Mouse (Mus musculus): ENCODE measurements around the gene Rmi1. TPM values are rescaled to one million over a fixed set of nuclear protein-coding genes. Genes with fewer than 3 reads are reported as not detected.
"Not testable (repeated sequence)": the region's sequence is repeated elsewhere in the genome, so short reads cannot be mapped to it uniquely, and the experiment has no call there.

The Rmi1 gene
- 27.4 and 31.2 TPM in 2 replicates for polyA plus RNA-seq (2016; fragmentation: Nextera tagmentation; extraction: Ambion mirVana)

DNA sequence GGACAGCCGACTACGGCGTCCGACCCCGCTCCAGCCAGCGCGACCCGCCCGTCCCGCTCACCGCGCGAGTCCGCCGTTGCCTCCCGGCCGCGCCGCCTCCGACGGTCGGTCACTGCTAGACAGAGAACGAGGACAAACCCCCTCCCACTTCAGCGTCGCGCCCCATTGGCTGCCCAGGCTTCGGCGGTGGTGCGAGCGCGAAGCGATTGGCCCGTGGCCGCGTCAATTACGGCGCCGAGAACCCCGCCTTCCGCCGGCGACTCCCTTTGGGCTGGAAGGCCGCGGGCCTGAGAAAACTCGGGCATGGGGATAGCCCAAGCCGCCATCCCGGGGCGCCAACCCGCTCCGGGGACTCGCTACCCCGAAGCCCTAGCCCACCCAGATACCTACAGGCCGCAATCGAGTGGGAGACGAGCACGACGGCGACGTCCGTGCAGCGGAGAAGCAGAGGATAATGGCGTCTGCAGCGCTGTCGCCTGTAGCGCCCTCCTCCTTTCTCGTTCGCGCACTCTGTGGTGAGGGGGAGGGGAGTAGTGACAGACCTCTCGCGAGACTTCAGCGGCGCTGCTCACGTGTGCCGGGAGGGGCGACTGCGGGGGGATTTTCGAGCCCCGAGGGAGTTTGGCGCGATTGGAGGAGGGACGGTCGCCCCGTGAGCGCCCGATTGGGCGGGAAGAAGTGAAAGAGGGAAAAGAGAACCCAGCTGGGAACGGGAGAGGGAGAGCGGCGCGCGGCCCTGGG, at the start of gene Rmi1:
Rmi1 (plus strand) TSS at position 246 of the 741 bp plus-strand sequence.
- Histone ChIP-seq H3K4me1 (peaks cover 19% of the 10 kb centered on the region), H3K27me3 (ENCODE audit: low read depth, poor library complexity, severe bottlenecking) (no peaks in the 10 kb centered on the region), H3K9me3 (replicated peaks) (no peaks in the 10 kb centered on the region), H3K27ac (replicated peaks) (peak within 1 kb of the TSS; percentile 100), H3K36me3 (peaks cover 36% of the 10 kb centered on the region), H3K4me3 (peak within 1 kb of the TSS; percentile 97)
- DNase-seq (ENCODE audit: low spot score), result peak; percentile 98
- WGBS, result under 1% methylated on average over 90 of the region's 91 CpGs

DNA sequence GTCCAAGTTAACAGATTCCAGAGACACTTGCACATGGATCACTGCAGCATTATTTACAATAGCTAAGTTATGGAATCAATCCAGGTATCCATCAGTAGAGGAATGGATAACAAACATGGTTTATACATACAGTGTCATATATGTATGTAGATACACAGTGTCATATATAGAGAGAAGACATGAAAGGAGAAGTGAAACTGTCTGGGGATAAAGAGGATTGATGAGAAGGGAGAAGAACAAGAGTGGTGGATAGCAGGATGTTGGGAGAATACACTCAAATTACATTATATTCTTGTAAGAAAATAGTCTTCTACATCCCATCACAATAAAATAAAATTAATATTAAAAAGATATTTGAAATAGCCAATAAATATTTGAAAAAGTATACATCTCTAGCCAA, 49.1 kb upstream of the Rmi1 start:
- no peaks in the 10 kb centered on the region for H3K9me3 ChIP-seq (replicated peaks)
- H3K27ac ChIP-seq (replicated peaks), result no peak overlapping the region
- H3K4me1 ChIP-seq, result no peaks in the 10 kb centered on the region; the same call in 1 of the 2 replicates

DNA sequence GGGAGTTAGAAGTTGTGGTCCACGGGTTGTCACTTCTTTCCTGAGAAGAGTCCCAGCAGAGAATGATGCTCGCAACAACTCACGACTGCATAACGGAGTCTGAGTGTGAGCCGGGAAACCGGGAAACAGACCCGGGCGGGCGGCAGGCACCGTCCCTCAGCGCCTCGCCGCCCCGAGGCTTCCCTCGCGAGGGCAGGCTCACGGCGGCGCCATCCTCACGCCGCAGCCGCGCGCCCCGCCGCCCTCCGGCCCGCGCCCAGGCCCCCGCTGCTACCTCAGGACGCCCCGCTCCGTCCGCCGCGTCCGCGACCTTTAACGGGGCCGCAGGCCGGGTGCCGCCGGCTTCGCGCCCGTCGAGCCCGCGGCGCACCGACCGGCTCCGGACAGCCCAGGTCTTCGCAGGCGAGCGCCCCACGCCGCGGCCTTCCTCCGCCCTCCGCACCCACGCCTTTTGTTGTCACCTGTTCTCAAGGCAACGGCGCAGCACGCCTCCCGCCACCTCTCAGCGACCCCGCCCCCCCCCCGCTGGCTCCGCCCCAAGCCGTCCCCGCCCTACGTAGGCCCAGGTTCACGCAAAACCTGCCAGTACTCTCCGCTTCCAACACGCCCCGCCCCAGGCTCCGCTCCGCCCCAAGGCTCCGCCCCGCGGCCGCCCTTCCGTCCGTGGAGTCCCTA, 43.3 kb upstream of the Rmi1 start, which contains the start of gene Kif27:
Kif27 (minus strand) TSS at position 494 of the 675 bp plus-strand sequence.
- WGBS, result under 1% methylated on average over 85 of the region's 85 CpGs
- H3K36me3 ChIP-seq, result no peaks in the 10 kb centered on the region
- H3K27ac ChIP-seq (replicated peaks), result peak within 1 kb of the TSS; percentile 82
- peaks cover 13% of the 10 kb centered on the region for H3K4me1 ChIP-seq
- H3K4me3 ChIP-seq, result peak within 1 kb of the TSS; percentile 82
- peaks cover 18% of the 10 kb centered on the region for H3K27me3 ChIP-seq (ENCODE audit: low read depth, poor library complexity, severe bottlenecking)
- no peaks in the 10 kb centered on the region for H3K9me3 ChIP-seq (replicated peaks)
- DNase-seq (ENCODE audit: low spot score), result peak; percentile 87

More for the DNA sequence above, 49.1 kb upstream of the Rmi1 start:
- no peaks in the 10 kb centered on the region for H3K36me3 ChIP-seq
- peaks cover 14% of the 10 kb centered on the region for H3K27me3 ChIP-seq (ENCODE audit: low read depth, poor library complexity, severe bottlenecking)
- no peak for DNase-seq (ENCODE audit: low spot score)
- no peak overlapping the region for H3K4me3 ChIP-seq

DNA sequence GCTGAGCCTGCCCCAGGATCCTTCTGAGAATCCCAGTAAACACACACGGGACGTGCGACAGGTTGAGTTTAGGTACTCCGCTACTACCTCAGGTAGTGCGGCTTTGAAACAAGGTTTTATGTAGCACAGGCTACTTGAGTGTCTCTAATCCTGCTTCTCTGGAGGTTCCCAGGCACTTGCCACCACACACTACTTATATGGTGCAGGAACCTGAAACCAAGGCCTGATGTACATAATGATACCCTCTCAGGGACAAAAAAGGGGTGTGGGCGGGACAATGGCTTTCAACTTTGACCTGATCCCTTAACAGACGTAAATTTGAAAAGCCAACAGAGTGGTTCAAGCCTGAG, 42.8 kb upstream of the Rmi1 start:
- 6% methylated on average over 7 of the region's 7 CpGs for WGBS
- no peak for DNase-seq (ENCODE audit: low spot score)
- Histone ChIP-seq H3K9me3 (replicated peaks) (no peaks in the 10 kb centered on the region), H3K27me3 (ENCODE audit: low read depth, poor library complexity, severe bottlenecking) (peaks cover 18% of the 10 kb centered on the region), H3K4me1 (peaks cover 13% of the 10 kb centered on the region), H3K36me3 (no peaks in the 10 kb centered on the region), H3K27ac (replicated peaks) (peak overlapping the region; percentile 82), H3K4me3 (peak overlapping the region; percentile 82)

DNA sequence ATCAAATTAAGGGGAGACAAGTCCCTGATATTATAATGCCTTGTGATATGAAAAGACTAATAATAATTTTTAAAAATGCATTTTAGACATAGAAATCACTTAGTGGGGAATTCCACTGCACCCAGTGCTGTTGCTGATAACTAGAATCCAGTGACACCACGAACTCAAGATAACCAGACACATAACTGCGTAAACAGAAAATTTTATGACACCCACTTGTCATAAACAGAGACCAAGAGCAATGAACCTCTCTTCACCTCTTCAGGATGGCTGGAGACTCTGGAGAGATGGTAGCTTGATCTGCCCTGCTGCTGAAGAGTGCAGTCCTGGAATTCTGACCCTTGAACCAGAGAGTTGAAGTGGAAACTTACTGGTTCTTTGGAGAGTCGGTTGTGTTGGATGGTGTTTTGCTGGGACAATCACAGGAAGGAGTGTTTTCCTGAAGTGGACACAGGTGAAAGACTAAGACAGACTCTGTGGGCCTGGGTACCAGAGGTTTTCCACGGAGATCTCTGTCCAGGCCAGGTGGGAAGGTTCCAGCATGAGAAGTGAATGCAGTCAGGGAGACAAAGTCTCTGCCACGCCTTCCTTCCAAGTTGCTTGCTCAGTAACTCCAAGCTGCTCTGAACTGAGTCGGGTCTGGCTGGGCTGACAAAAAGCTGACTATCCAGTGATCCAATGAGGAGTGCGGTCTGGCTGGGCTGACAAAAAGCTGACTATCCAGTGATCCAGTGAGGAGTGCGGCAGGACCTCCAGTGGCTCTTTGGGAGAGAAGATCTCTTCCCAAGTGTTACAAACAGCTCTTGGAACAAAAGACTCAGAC, 37.5 kb upstream of the Rmi1 start:
- H3K27me3 ChIP-seq (ENCODE audit: low read depth, poor library complexity, severe bottlenecking), result no peaks in the 10 kb centered on the region
- H3K4me3 ChIP-seq, result no peak overlapping the region
- H3K4me1 ChIP-seq, result no peaks in the 10 kb centered on the region
- WGBS, result 80% methylated on average over 8 of the region's 8 CpGs
- DNase-seq (ENCODE audit: low spot score), result no peak
- no peaks in the 10 kb centered on the region for H3K9me3 ChIP-seq (replicated peaks)
- H3K36me3 ChIP-seq, result no peaks in the 10 kb centered on the region
- no peak overlapping the region for H3K27ac ChIP-seq (replicated peaks)

DNA sequence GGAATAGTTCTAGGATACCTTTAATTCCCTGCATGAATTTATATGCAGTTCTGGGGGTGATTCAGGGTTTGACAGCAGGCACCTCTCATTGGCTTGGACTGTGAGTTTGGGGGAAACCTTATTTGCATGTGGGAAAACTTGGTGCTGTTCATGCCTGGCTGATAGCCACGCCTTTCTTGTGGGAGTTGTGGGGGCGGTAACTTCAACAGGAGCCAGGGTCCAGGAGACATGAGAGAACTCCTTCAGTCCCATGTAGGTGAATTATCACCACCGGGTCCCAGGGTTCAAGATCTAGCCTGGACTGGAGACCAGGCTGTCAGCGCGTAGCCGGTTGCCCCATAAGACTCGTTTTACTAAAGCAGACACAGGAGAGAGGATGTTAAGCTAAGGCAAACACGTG, 36.9 kb upstream of the Rmi1 start:
- H3K9me3 ChIP-seq (replicated peaks); H3K27me3 ChIP-seq (ENCODE audit: low read depth, poor library complexity, severe bottlenecking); H3K4me1 ChIP-seq; H3K27ac ChIP-seq (replicated peaks); H3K4me3 ChIP-seq; H3K36me3 ChIP-seq; DNase-seq (ENCODE audit: low spot score): not testable (repeated sequence)
- WGBS, result 83% methylated on average over 8 of the region's 8 CpGs

DNA sequence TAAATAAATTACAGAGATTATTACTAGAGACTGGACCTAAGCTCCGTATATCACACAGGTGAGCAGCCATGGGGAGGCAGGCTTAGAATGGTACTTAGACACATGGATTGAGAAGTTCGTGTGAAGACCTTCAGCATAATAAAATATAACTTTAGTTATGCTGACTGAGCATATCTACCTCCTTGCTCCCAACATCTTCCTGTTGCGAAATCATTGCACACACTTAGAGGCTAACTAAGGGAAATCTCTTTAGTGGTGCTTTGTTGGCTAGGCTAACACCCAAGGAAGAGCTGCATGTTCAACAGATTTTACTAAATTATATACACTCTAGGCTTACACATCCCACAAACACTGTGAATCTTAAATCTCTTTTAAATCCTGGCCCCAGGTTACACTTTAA, 35.7 kb upstream of the Rmi1 start:
- Histone ChIP-seq H3K27me3 (ENCODE audit: low read depth, poor library complexity, severe bottlenecking) (no peaks in the 10 kb centered on the region), H3K27ac (replicated peaks) (no peak overlapping the region), H3K4me1 (no peaks in the 10 kb centered on the region), H3K36me3 (no peaks in the 10 kb centered on the region), H3K4me3 (no peak overlapping the region), H3K9me3 (replicated peaks) (no peaks in the 10 kb centered on the region)
- 86% methylated on average over 3 of the region's 3 CpGs for WGBS
- DNase-seq (ENCODE audit: low spot score), result no peak

DNA sequence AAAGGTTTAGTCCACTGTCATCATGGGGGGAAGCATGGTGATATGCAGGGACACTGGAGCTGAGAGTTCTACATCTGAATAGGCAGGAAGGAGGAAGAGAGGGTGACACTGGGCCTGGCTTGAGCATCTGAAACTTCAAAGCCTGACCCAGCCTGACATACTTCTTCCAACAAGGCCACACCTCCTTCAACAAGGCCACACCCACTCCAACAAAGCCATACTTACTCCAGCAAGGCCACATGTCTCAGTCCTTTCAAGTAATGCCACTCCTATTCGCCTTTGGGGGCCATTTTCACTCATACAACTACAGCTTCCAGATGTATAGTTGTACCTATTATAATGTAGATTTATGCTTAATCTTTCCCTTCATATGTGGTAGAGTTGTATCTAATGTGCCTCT, 34.4 kb upstream of the Rmi1 start:
- H3K9me3 ChIP-seq (replicated peaks), result no peaks in the 10 kb centered on the region
- H3K4me3 ChIP-seq, result no peak overlapping the region
- no peak for DNase-seq (ENCODE audit: low spot score)
- H3K36me3 ChIP-seq, result no peaks in the 10 kb centered on the region
- no peaks in the 10 kb centered on the region for H3K4me1 ChIP-seq
- no peaks in the 10 kb centered on the region for H3K27me3 ChIP-seq (ENCODE audit: low read depth, poor library complexity, severe bottlenecking)
- 74% methylated on average over 1 of the region's 1 CpGs for WGBS
- H3K27ac ChIP-seq (replicated peaks), result no peak overlapping the region

DNA sequence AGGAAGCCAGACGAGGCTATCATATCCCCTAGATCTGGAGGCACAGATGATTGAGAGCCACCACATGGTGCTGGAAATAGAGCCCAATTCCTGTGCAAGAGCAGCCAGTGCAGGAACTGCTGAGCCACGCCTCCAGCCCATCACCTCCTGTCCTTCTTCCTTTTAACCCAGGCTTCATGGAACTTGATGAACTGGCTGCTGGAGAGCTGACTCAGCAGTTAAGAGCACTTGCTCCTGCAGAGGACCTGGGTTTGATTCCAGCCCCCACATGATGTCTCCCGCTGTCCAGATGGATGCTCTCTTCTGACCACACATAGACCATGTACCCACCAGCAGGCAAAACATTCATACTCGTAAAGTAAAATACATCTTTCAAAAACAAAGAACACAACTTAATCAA, 33.2 kb upstream of the Rmi1 start:
- 87% methylated on average over 4 of the region's 4 CpGs for WGBS

DNA sequence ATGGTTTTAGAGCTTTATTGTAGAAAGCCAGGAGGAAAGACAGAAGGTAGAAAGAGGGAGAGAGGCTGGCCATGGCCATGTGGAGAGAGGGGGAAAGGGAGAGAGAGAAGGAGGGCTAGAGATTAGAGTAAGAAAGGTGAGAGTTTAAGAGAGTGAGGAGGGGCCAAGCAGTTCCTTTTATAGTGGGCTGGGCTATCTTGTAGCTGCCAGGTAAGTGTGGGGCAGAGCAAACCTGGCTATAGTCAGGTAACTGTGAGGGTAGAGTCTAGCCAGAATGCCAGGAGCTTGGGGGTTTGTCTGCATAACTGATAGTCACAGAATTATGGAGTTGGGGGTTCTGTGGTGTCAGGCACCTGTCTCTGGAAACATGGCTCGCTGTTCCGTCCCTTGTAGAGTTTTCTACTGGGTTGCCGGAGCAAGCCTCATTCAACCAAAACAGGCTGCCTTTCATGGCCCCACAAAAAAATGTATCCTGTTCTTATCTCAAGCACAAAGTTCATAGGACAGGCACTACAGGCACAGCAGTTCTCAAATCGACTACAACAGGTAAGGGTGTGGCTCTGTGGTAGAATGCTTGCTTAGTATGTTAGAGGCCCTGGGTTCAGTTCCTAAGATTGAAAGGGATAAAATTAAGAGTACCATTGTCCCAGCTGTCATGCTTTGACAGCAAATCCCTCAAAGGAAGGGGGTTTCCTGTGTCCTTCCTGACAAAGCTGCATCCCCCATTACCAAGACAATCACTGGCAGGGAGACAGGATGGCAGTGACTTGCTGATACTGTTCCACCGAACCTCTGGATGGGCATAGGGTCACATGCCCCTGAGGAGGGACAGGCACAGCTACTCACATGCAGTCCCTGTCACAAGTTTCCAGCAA, 29.5 kb upstream of the Rmi1 start:
- Histone ChIP-seq H3K4me1 (no peaks in the 10 kb centered on the region), H3K4me3 (no peak overlapping the region), H3K27me3 (ENCODE audit: low read depth, poor library complexity, severe bottlenecking) (no peaks in the 10 kb centered on the region), H3K9me3 (replicated peaks) (peaks cover 16% of the 10 kb centered on the region), H3K27ac (replicated peaks) (no peak overlapping the region), H3K36me3 (no peaks in the 10 kb centered on the region)
- DNase-seq (ENCODE audit: low spot score), result no peak
- 85% methylated on average over 5 of the region's 5 CpGs for WGBS

More for the DNA sequence above, 33.2 kb upstream of the Rmi1 start:
- Histone ChIP-seq H3K9me3 (replicated peaks) (no peaks in the 10 kb centered on the region), H3K27ac (replicated peaks) (no peak overlapping the region), H3K4me3 (no peak overlapping the region), H3K27me3 (ENCODE audit: low read depth, poor library complexity, severe bottlenecking) (no peaks in the 10 kb centered on the region), H3K4me1 (no peaks in the 10 kb centered on the region), H3K36me3 (no peaks in the 10 kb centered on the region)
- DNase-seq (ENCODE audit: low spot score), result no peak

DNA sequence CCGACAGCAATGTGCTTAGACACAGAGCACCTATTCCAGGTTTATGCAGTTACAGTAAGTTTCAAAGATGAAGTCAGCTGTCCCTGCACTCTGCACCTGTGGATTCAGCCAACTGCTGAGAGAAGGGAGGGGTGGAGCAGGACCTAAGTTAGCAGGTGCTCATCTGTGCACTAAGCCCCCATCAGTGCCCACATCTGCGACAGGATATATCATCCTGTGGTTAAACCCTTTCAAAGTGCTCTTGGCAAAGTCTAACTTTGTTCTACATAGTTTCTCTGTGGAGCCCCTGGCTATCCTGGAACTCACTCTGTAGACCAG, 28.9 kb upstream of the Rmi1 start:
- Histone ChIP-seq H3K27ac (replicated peaks) (no peak overlapping the region), H3K27me3 (ENCODE audit: low read depth, poor library complexity, severe bottlenecking) (no peaks in the 10 kb centered on the region), H3K4me3 (no peak overlapping the region), H3K9me3 (replicated peaks) (peaks cover 16% of the 10 kb centered on the region), H3K4me1 (no peaks in the 10 kb centered on the region), H3K36me3 (no peaks in the 10 kb centered on the region)
- 90% methylated on average over 2 of the region's 2 CpGs for WGBS
- no peak for DNase-seq (ENCODE audit: low spot score)

DNA sequence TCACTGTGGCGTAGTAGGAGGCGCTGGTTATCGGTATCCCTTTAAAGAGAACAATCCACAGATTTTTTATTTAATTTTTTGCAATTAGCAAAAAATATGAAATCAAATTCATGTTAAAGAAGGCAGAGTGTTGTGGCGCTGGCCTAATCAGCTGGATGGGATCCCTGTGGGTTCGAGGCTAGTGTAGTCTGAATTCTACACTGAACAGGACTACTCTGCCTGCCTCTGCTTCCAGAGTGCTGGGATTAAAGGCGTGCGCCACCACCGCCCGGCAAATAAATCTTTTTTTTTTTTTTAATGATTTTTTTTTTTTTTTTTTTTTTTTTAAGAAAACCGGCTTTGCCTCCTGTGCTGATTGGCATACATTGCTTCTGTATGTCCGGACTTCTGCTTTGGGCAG, 17.7 kb upstream of the Rmi1 start:
- DNase-seq (ENCODE audit: low spot score), result no peak
- Histone ChIP-seq H3K9me3 (replicated peaks) (peaks cover 30% of the 10 kb centered on the region), H3K4me1 (peaks cover 17% of the 10 kb centered on the region), H3K36me3 (peaks cover 38% of the 10 kb centered on the region), H3K27me3 (ENCODE audit: low read depth, poor library complexity, severe bottlenecking) (no peaks in the 10 kb centered on the region), H3K4me3 (peak overlapping the region; percentile 76), H3K27ac (replicated peaks) (peak overlapping the region; percentile 85)
- WGBS, result 53% methylated on average over 11 of the region's 11 CpGs
